Mouse (Mus musculus) kidney, adult 2 months (tissue): ENCODE results near the gene Adh4. TPM values are rescaled to one million over a fixed set of nuclear protein-coding genes. Genes with fewer than 3 reads are reported as not detected.
"Not testable (repeated sequence)": the region's sequence is repeated elsewhere in the genome, so short reads cannot be mapped to it uniquely, and the experiment has no call there.

Experiments
- DNase-seq: peaks from one replicate; pipeline ENCODE4 v3.0.0; 2021
- H3K27ac ChIP-seq: fragments of 200-500 bp; 2 replicates; pipeline ENCODE4 v1.5.1; 2012; ENCODE audit warnings: low read depth, low read length, control low read depth, inconsistent platforms; ENCODE audit not compliant: insufficient read depth
- H3K27me3 ChIP-seq: fragments of 200-500 bp; replicated peaks from 2 replicates; pipeline ENCODE4 v1.6.1; 2012; ENCODE audit warnings: mild to moderate bottlenecking, moderate library complexity, low read length, inconsistent platforms; ENCODE audit not compliant: control insufficient read depth, insufficient read depth
- H3K36me3 ChIP-seq: fragments of 200-500 bp; 2 replicates; pipeline ENCODE4 v1.6.1; 2012; ENCODE audit warnings: mild to moderate bottlenecking, moderate library complexity, low read length, inconsistent platforms; ENCODE audit not compliant: control insufficient read depth, insufficient read depth
- H3K4me1 ChIP-seq: fragments of 200-500 bp; 2 replicates; pipeline ENCODE4 v1.6.1; 2011; ENCODE audit warnings: low read length; ENCODE audit not compliant: control insufficient read depth, insufficient read depth
- H3K4me3 ChIP-seq: fragments of 200-500 bp; 2 replicates; pipeline ENCODE4 v1.5.1; 2011; ENCODE audit warnings: mild to moderate bottlenecking, low read depth, low read length, control low read depth; ENCODE audit not compliant: insufficient read depth
- CTCF ChIP-seq: fragments of 200-500 bp; conservative IDR thresholded peaks from 2 replicates; pipeline ENCODE4 v1.5.1; 2011; ENCODE audit warnings: low read depth, mild to moderate bottlenecking, control low read depth, low read length, moderate library complexity, mixed read lengths; ENCODE audit not compliant: insufficient read depth, insufficient read length
- POLR2A ChIP-seq: fragments of 200-500 bp; IDR thresholded peaks from one replicate; pipeline ENCODE4 v1.6.1; 2011; ENCODE audit warnings: low read depth, low read length, control low read depth
- WGBS: fragments of 180-500 bp; shearing (Covaris S2); methylation state at CpG from one replicate; pipeline ENCODE4 v1.1.7; 2018; 5-methylcytosine and 5-hydroxymethylcytosine counted together
- polyA plus RNA-seq: library from polyadenylated mRNA; depleted of rRNA; stranded (reverse); fragments of >200 nt; gene quantifications from 2 replicates; pipeline ENCODE4 v1.2.3, GENCODE M21; 2012; rRNA removed

Gene Adh4
- polyA plus RNA-seq: 0.08 and 0.31 TPM in 2 replicates

DNA sequence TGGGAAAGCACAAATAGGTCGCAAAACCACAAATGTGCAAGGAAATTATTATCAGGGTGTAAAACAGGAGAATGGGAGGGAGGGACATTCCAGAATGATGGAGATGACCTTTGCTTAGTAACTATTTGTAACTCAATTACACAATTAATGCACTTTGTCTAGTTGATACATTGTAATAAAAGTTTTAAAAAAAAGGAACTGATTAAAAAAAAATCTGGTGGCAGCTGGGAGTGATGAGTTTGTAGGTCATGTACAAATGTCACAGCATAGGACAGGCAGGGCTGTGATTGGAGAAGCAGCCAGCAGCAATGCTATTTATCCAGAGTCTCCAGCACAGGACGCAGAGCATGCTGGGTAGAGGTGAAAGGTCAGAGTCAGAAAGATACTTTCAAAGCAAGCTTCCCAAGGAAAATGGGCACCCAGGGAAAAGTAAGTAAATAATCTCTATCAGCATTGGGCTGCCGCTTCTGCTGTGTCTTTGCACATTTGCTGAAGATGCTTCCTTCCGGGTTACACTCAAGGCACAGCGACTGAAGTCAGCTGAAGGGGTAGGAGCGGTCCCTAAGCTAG lies at the start of gene Adh4:
Gene Adh4, plus strand, starts transcription at position 346 of the 570 bp plus-strand sequence.
- Histone ChIP-seq H3K4me3 (no peak within 1 kb of the TSS), H3K27me3 (no peaks in the 10 kb centered on the region), H3K36me3 (no peaks in the 10 kb centered on the region), H3K4me1 (no peaks in the 10 kb centered on the region), H3K27ac (no peak within 1 kb of the TSS)
- TF ChIP-seq POLR2A: no peak
- DNase-seq: peak; percentile 51
- WGBS: 67% methylated on average over 6 of the region's 6 CpGs

DNA sequence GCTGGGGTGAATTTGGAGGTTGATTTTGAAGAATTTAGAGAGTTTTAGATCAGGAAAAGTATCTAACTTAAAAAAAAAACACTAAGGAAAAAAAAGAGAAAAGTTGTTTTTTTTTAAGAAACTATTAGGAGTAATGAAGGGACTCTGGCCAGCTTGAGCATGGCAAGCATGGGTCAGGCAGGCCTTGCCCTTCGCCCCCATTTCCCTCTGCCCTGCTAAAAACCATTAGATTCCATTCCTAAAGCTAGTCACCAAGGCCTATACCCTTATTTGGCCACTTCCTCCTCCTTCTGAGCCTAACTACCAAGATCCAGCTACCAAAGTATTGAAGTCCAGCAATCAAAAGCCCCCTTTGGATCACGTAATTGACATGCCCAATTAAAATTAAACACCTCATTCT lies 49.1 kb upstream of the Adh4 start:
- TF ChIP-seq CTCF: no peak
- no peak for TF ChIP-seq POLR2A
- H3K4me1 ChIP-seq: no peaks in the 10 kb centered on the region
- no peaks in the 10 kb centered on the region for H3K36me3 ChIP-seq
- no peak overlapping the region for H3K27ac ChIP-seq
- H3K4me3 ChIP-seq: no peak overlapping the region
- DNase-seq: peak; percentile 18
- H3K27me3 ChIP-seq: no peaks in the 10 kb centered on the region
- WGBS: 94% methylated on average over 2 of the region's 2 CpGs

DNA sequence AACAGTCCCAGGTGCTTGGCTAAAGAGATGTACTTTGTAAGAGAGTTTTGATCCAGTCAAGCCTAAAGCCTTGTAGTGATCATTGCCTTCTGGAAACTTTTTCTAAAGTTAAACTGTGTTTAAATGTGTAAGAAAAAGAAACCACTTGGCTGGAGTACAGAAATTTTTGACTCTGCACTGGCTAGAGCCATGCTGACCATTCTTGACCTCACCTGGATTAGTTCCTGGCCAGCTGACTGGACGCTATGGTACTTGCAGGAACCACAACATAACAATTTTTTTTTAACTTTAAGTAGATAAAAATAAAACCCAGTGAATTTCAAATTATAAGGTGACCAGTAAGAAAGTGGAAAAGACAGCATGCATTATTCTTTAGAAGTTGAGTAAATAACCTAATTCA lies 45.7 kb upstream of the Adh4 start:
- Histone ChIP-seq H3K4me1 (no peaks in the 10 kb centered on the region), H3K36me3 (no peaks in the 10 kb centered on the region), H3K27ac (no peak overlapping the region), H3K27me3 (no peaks in the 10 kb centered on the region), H3K4me3 (no peak overlapping the region)
- TF ChIP-seq CTCF (no peak), POLR2A (no peak)
- WGBS: 35% methylated on average over 1 of the region's 1 CpGs
- peak; percentile 56 for DNase-seq

DNA sequence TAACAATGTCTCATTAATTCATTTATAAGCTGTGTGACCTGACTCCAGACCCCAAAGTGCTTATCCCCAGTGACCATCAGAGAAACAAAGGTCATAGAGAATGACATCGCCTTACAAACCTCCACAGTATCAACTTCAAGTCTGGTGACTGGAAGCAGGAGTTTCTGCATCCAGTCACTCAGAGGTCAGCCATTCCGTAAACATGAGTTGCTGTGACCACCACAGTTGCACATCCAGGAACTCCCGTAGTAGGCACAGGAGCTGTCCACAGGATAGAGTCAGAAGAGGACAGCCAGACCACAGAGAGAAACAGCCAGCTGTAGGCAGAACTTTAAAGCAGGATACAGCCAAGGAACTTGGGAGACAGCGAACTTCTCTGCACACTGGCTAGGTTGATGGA lies 45.0 kb upstream of the Adh4 start:
- H3K27ac ChIP-seq, H3K36me3 ChIP-seq: not testable (repeated sequence)
- 73% methylated on average over 4 of the region's 4 CpGs for WGBS

DNA sequence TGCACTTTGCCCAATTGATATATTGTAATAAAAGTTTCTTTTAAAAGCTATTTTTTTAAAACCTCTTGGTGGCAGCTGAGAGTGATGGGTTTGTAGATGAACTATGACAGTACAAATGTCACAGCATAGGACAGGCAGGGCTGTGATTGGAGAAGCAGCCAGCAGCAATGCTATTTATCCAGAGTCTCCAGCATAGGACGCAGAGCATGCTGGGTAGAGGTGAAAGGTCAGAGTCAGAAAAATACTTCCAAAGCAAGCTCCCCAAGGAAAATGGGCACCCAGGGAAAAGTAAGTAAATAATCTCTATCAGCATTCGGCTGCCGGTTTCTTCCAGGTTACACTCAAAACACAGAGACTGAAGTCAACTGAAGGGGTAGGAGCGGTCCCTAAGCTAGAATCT lies 41.3 kb upstream of the Adh4 start:
- no peak overlapping the region for H3K4me3 ChIP-seq
- TF ChIP-seq CTCF (no peak), POLR2A (no peak)
- no peaks in the 10 kb centered on the region for H3K27me3 ChIP-seq
- H3K4me1 ChIP-seq: no peaks in the 10 kb centered on the region
- H3K36me3 ChIP-seq: no peaks in the 10 kb centered on the region
- peak; percentile 12 for DNase-seq
- 70% methylated on average over 4 of the region's 4 CpGs for WGBS
- H3K27ac ChIP-seq: no peak overlapping the region

More for the DNA sequence above, 45.0 kb upstream of the Adh4 start:
- H3K4me3 ChIP-seq, DNase-seq, H3K4me1 ChIP-seq, H3K27me3 ChIP-seq: not testable (repeated sequence)

- Histone ChIP-seq H3K36me3 (no peaks in the 10 kb centered on the region), H3K27ac (no peak overlapping the region), H3K27me3 (no peaks in the 10 kb centered on the region), H3K4me1 (no peaks in the 10 kb centered on the region), H3K4me3 (no peak overlapping the region)
- DNase-seq: no peak
- WGBS: 82% methylated on average over 2 of the region's 2 CpGs
- no peak for TF ChIP-seq CTCF
- no peak for TF ChIP-seq POLR2A
Observed at GRCm38 (mm10) chr3:138375148-138375547, 40.1 kb upstream of the Adh4 start.

DNA sequence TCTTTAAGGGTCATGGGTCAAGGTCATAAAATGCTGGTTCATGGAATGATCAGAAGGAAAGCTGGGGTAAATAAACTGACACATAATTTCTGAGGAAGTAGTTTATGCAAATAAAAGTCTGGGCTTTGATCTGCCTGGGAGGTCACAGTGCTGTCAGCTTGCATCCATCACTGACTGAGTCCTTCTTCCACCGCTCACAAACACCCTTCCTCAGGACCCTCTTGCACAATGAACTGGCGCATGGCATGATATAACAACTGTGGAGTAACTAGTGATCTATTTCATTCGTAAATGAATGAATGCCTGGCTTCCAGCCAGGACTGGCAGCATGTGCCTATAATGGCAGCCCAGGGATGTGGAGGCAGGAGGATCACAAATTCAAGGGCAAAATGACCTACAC lies 34.1 kb upstream of the Adh4 start:
- no peak overlapping the region for H3K4me3 ChIP-seq
- H3K27ac ChIP-seq: no peak overlapping the region
- 32% methylated on average over 3 of the region's 3 CpGs for WGBS
- H3K4me1 ChIP-seq: no peaks in the 10 kb centered on the region
- H3K36me3 ChIP-seq: no peaks in the 10 kb centered on the region
- no peaks in the 10 kb centered on the region for H3K27me3 ChIP-seq
- peak; percentile 31 for DNase-seq
- no peak for TF ChIP-seq POLR2A
- TF ChIP-seq CTCF: no peak

- Histone ChIP-seq H3K4me1 (no peaks in the 10 kb centered on the region), H3K36me3 (no peaks in the 10 kb centered on the region), H3K27me3 (no peaks in the 10 kb centered on the region), H3K4me3 (no peak overlapping the region), H3K27ac (no peak overlapping the region)
- TF ChIP-seq POLR2A (no peak), CTCF (no peak)
- DNase-seq: no peak
- WGBS: 48% methylated on average over 6 of the region's 6 CpGs
Observed at GRCm38 (mm10) chr3:138387155-138387554, 28.1 kb upstream of the Adh4 start.
